Mouse (Mus musculus): ENCODE measurements around the gene Gan. TPM values are rescaled to one million over a fixed set of nuclear protein-coding genes. Genes with fewer than 3 reads are reported as not detected.
A peak's percentile ranks its signal among the peaks of the same experiment; 100 is the strongest.

Gan gene
- polyA plus RNA-seq, 1 experiment from 2014 or later = 1.3 TPM

DNA sequence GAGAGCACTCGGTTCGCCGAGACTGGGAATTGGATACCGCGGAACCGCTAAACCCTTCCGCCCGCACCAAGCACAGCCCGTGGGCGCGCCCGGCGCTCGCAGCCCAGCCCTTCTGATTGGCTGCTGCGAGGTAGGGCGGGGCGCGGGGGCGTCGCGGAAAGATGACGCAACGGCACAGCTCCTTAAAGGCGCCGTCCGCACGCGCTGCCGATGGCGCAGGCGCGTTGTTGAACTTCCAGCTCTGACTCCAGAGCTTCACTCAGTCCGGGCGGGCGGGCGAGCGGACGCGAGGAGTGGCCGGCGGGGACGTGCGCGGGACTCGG, 205 bp upstream of the Gan start:
- H3K9me3 ChIP-seq (replicated peaks) = no peaks in the 10 kb centered on the region
- H3K27me3 ChIP-seq = no peaks in the 10 kb centered on the region
- under 1% methylated on average over 45 of the region's 45 CpGs for WGBS (ENCODE audit: insufficient replicate concordance)
- peaks cover 43% of the 10 kb centered on the region for H3K4me1 ChIP-seq (replicated peaks)
- H3K4me3 ChIP-seq (replicated peaks) = peak overlapping the region; percentile 97
- H3K4me2 ChIP-seq = peak overlapping the region; percentile 98
- peak overlapping the region; percentile 92 for H3K27ac ChIP-seq
- peak overlapping the region; percentile 96 for H3K9ac ChIP-seq
- ATAC-seq (ENCODE audit: low read depth) (peak; percentile 91), DNase-seq (peak; percentile 92)
- no peaks in the 10 kb centered on the region for H3K36me3 ChIP-seq

DNA sequence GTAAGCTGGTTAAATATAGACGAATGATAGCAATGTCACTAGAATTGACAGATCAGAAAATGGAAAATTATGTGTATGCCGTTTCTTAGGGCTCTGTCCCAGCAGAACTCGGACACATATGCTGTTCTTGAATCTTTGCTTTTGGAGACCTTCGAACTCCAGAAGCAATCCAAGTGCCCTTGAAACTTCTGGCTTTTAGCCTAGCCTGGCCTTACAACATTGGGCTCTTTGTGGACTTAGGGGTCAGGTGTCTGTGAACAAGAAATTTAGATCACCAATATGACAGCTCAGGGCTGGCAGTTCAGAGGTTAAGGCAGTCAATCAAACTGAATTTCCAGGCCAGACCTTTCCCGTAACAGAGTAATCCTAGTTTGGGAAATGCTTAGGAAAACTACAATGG, 1.1 kb downstream of the Gan start:
- WGBS (ENCODE audit: insufficient replicate concordance) = 52% methylated on average over 5 of the region's 5 CpGs

DNA sequence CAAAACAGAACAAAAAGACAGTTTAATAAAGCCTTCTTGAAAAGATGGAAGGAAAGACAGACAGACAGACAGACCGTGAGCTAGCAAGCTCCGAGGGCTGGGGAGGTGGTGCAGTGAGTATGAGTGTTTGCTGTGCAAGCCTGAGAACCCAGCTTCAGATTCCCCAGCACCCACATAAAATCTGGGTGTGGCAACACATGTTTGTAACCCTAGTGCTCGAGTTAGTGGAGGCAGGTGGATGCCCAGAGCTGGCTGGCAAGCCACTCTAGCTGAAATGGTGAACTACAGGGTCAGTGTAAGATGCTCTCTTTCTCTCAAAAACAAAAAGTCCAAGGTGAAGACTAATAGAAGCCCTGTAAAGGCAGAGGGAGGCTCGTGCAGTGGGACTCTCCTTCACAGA, 7.0 kb downstream of the Gan start:
- H3K4me2 ChIP-seq = no peak overlapping the region
- H3K4me3 ChIP-seq (replicated peaks) = no peak overlapping the region
- WGBS (ENCODE audit: insufficient replicate concordance) = 66% methylated on average over 4 of the region's 4 CpGs
- H3K36me3 ChIP-seq = no peaks in the 10 kb centered on the region
- ATAC-seq (ENCODE audit: low read depth) (no peak), DNase-seq (no peak)
- H3K9ac ChIP-seq = no peak overlapping the region
- no peak overlapping the region for H3K27ac ChIP-seq
- peaks cover 62% of the 10 kb centered on the region for H3K4me1 ChIP-seq (replicated peaks)
- no peaks in the 10 kb centered on the region for H3K27me3 ChIP-seq
- H3K9me3 ChIP-seq (replicated peaks) = no peaks in the 10 kb centered on the region

More for the DNA sequence above, 1.1 kb downstream of the Gan start:
- Histone ChIP-seq H3K36me3 (no peaks in the 10 kb centered on the region), H3K4me1 (replicated peaks) (peaks cover 44% of the 10 kb centered on the region), H3K4me3 (replicated peaks) (peak overlapping the region; percentile 97), H3K9ac (peak overlapping the region; percentile 96), H3K9me3 (replicated peaks) (no peaks in the 10 kb centered on the region), H3K27me3 (no peaks in the 10 kb centered on the region), H3K27ac (peak overlapping the region; percentile 92; the same call in 1 of the 2 replicates), H3K4me2 (peak overlapping the region; percentile 98)
- DNase-seq (no peak), ATAC-seq (ENCODE audit: low read depth) (no peak)

DNA sequence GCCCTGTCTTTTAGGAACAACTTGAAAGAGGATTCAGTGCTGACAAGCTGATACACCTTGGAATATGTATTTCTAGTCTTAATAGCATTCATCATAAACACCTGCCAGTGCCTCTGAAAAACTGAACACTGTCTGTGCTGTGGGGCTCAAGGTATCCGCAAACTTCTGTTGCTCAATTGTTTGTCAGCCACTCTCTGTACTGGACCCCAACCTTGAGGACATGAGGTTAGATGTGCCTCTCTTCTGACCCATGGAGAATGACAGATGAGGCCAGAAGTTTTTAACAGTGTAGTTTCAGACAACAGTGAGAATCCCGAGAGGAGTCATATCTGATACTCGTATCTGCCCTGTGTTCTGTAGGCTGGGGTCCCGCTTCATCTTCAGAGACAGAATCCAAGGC, 7.6 kb downstream of the Gan start:
- DNase-seq (no peak), ATAC-seq (ENCODE audit: low read depth) (no peak)
- H3K4me2 ChIP-seq = no peak overlapping the region
- H3K4me1 ChIP-seq (replicated peaks) = peaks cover 61% of the 10 kb centered on the region
- no peak overlapping the region for H3K4me3 ChIP-seq (replicated peaks)
- no peak overlapping the region for H3K27ac ChIP-seq
- no peaks in the 10 kb centered on the region for H3K9me3 ChIP-seq (replicated peaks)
- H3K27me3 ChIP-seq = no peaks in the 10 kb centered on the region
- H3K9ac ChIP-seq = no peak overlapping the region
- H3K36me3 ChIP-seq = no peaks in the 10 kb centered on the region
- WGBS (ENCODE audit: insufficient replicate concordance) = 82% methylated on average over 4 of the region's 4 CpGs

DNA sequence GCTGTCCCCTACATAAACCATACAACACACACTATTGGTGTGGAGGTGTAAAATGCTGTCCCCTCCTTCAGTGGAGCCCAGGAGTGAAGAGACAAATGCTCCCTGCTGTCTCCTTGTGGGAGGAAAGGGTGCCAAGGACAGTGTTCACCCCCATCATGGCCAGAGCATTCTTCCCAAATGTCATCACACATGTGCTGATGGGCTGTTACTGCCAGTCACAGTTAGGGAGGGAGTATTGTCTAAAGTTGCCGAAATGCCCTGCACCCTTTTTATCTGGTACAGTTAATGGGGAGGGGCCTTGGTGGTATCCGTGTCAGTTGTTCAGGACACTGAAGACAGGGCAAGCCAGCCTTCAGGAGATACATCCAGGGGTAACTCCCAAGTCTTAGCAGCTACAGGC, 8.6 kb downstream of the Gan start:
- Histone ChIP-seq H3K27ac (no peak overlapping the region), H3K4me2 (no peak overlapping the region), H3K27me3 (no peaks in the 10 kb centered on the region), H3K9ac (no peak overlapping the region), H3K36me3 (no peaks in the 10 kb centered on the region), H3K4me1 (replicated peaks) (peaks cover 57% of the 10 kb centered on the region), H3K4me3 (replicated peaks) (no peak overlapping the region), H3K9me3 (replicated peaks) (no peaks in the 10 kb centered on the region)
- 59% methylated on average over 2 of the region's 2 CpGs for WGBS (ENCODE audit: insufficient replicate concordance)
- ATAC-seq (ENCODE audit: low read depth) (no peak), DNase-seq (no peak)

DNA sequence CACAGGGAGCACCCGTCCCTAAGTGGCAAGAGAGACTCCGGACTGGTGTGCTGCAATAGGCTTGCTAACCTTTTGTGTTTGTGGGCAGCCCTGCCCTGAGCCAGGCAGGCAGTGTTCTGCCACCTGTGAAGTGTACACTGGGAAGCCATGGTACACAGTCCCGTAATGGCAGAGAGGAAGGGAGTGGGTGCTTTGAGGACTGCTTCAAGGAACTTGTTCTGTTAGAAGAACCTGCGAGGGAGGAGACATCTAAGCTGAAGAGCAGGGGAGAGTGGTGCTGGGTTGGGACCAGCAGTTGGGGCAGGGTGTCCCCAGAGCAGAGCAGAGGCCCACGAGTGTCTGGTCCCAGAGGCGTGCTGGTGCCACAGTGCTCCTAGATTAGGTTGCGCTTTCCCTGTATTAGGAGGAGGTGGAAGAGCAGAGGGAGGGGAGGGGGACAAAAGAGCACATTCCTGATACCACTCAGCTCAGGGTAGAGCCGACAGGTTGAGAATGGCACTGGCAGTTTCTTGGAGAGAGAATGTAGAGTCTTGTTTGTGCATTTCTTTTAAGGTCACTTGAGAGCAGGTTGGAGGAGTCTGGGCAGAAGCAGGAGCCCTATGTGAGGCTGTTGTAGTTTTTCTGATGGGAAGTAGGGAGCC, 9.4 kb downstream of the Gan start:
- H3K4me2 ChIP-seq = peak overlapping the region; percentile 35; the same call in 1 of the 2 replicates

DNA sequence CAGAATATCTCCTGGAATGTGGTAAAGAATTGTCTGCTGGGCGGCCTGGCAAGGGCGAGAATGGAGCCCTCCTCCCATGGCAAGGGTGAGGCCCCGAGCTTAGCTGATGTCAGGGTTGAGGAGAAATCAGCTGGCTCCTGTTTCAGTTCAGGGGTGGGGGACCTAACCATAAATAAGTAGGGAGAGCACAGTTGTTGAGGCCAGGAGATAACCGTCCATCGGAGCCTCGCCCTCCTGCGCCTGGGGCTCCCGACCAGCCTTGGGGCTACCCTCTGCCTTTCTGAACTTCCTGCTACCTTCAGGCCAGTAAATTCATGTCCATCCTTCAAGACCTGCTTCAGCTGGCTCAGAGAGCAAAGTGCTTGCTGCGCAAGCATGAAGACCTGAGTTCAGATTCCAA, 10.4 kb downstream of the Gan start:
- 26% methylated on average over 9 of the region's 9 CpGs for WGBS (ENCODE audit: insufficient replicate concordance)
- Histone ChIP-seq H3K4me2 (peak overlapping the region; percentile 35), H3K27ac (peak overlapping the region; percentile 59; the same call in 1 of the 2 replicates), H3K27me3 (no peaks in the 10 kb centered on the region), H3K9ac (peak overlapping the region; percentile 41), H3K4me3 (replicated peaks) (no peak overlapping the region), H3K4me1 (replicated peaks) (peaks cover 63% of the 10 kb centered on the region), H3K9me3 (replicated peaks) (no peaks in the 10 kb centered on the region), H3K36me3 (no peaks in the 10 kb centered on the region)
- DNase-seq (peak; percentile 20), ATAC-seq (ENCODE audit: low read depth) (peak; percentile 82)

More for the DNA sequence above, 9.4 kb downstream of the Gan start:
- Histone ChIP-seq H3K4me1 (replicated peaks) (peaks cover 61% of the 10 kb centered on the region), H3K36me3 (no peaks in the 10 kb centered on the region), H3K4me3 (replicated peaks) (no peak overlapping the region), H3K27me3 (no peaks in the 10 kb centered on the region), H3K27ac (peak overlapping the region; percentile 59; the same call in 1 of the 2 replicates), H3K9me3 (replicated peaks) (no peaks in the 10 kb centered on the region), H3K9ac (peak overlapping the region; percentile 41)
- WGBS (ENCODE audit: insufficient replicate concordance) = 67% methylated on average over 8 of the region's 8 CpGs
- no peak for ATAC-seq (ENCODE audit: low read depth)
- DNase-seq = no peak

DNA sequence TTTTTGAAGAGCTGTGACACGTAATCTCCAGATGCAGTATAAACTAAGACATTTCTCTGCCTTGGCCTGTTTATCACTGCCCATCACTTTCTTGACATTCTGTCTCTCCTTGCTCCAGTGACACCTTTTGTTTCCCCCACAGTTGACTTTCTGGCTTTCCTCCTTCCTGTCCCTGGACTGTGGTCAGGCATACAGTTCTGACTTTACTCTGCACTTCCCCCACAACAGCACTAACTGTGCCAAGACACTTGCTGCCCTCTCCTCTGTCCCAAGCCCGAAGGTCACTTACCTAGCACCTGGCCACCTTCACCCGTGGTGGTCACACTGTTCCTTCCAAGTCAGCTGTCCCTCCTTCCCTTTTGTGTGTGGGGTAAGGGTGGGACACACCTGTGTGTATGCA, 13.9 kb downstream of the Gan start:
- peaks cover 44% of the 10 kb centered on the region for H3K4me1 ChIP-seq (replicated peaks)
- 55% methylated on average over 3 of the region's 3 CpGs for WGBS (ENCODE audit: insufficient replicate concordance)
- ATAC-seq (ENCODE audit: low read depth) (no peak), DNase-seq (no peak)
- no peak overlapping the region for H3K4me2 ChIP-seq
- no peak overlapping the region for H3K4me3 ChIP-seq (replicated peaks)
- H3K36me3 ChIP-seq = peaks cover 5% of the 10 kb centered on the region; the same call in 1 of the 2 replicates
- H3K9me3 ChIP-seq (replicated peaks) = no peaks in the 10 kb centered on the region
- H3K9ac ChIP-seq = no peak overlapping the region
- no peak overlapping the region for H3K27ac ChIP-seq
- H3K27me3 ChIP-seq = no peaks in the 10 kb centered on the region

DNA sequence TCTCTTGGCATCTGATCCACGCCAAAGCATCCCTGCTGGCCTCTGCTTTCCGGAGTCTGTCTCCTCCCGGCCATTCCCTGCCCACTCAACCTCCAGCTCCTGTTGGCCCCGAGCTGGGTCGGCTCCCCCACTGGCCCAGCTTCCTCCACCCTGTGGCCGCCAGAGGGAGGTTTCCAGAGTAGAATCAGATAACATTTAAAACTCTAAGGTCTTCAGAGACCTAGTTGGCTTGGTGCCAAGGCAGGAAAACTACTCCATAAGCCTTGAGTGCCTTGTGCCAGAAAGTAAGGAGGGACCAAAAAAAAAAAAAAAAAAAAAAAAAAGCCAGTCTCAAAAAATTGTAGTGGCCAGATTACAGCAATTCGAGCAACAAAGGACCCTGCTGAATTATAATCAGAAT, 15.0 kb downstream of the Gan start:
- no peak for ATAC-seq (ENCODE audit: low read depth)
- peaks cover 5% of the 10 kb centered on the region; the same call in 1 of the 2 replicates for H3K36me3 ChIP-seq
- H3K9ac ChIP-seq = no peak overlapping the region
- H3K27me3 ChIP-seq = no peaks in the 10 kb centered on the region
- no peak overlapping the region for H3K4me2 ChIP-seq
- no peak overlapping the region for H3K4me3 ChIP-seq (replicated peaks)
- H3K4me1 ChIP-seq (replicated peaks) = peaks cover 33% of the 10 kb centered on the region
- no peak overlapping the region for H3K27ac ChIP-seq
- WGBS (ENCODE audit: insufficient replicate concordance) = 52% methylated on average over 7 of the region's 7 CpGs
- H3K9me3 ChIP-seq (replicated peaks) = no peaks in the 10 kb centered on the region
- no peak for DNase-seq

DNA sequence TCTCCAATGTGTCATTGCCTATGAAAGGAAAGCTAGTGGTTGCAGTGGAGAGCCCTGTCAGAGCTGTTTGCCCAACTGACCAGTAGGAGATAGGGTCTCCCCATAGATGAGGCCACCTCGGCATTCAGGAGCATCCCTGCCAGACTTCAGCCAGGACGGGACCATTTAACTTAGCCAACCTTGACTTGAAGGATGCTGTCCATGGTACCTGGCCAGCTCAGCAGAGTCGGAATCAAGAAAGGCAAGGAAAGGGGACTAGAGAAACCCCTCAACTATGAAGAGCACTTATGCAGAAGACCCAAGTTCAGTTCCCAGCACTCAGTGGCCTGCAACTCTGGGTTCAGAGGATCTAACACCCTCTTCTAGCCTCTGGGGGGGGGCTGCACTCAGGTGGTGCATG, 15.8 kb downstream of the Gan start:
- H3K4me2 ChIP-seq = no peak overlapping the region
- no peak for DNase-seq
- H3K4me3 ChIP-seq (replicated peaks) = no peak overlapping the region
- 78% methylated on average over 3 of the region's 3 CpGs for WGBS (ENCODE audit: insufficient replicate concordance)
- H3K9me3 ChIP-seq (replicated peaks) = no peaks in the 10 kb centered on the region
- H3K9ac ChIP-seq = no peak overlapping the region
- H3K36me3 ChIP-seq = peaks cover 5% of the 10 kb centered on the region; the same call in 1 of the 2 replicates
- H3K27me3 ChIP-seq = no peaks in the 10 kb centered on the region
- no peak for ATAC-seq (ENCODE audit: low read depth)
- peaks cover 25% of the 10 kb centered on the region for H3K4me1 ChIP-seq (replicated peaks)
- H3K27ac ChIP-seq = no peak overlapping the region

DNA sequence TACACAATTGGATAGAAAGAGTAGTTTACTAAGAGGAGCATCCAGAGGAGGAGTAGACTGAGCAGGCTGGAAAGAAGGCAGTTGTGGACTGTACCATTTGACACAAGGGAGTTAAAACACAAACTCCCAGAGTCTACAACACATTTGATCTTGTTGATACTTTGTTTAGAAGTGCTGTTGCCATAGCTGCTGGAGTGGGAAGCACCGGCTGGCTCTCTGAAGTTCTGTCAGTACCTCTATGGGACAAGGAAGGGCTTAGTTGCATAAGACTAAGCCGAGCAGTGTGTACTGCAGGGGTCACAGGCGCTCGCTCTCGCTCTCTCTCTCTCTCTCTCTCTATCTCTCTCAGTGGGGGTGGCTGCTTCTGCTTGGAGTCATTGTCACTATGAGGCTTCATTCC, 16.6 kb downstream of the Gan start:
- ATAC-seq (ENCODE audit: low read depth) (no peak), DNase-seq (no peak)
- Histone ChIP-seq H3K27ac (no peak overlapping the region), H3K9ac (no peak overlapping the region), H3K4me3 (replicated peaks) (no peak overlapping the region), H3K36me3 (peaks cover 5% of the 10 kb centered on the region; the same call in 1 of the 2 replicates), H3K4me2 (no peak overlapping the region), H3K9me3 (replicated peaks) (no peaks in the 10 kb centered on the region), H3K27me3 (no peaks in the 10 kb centered on the region), H3K4me1 (replicated peaks) (peaks cover 17% of the 10 kb centered on the region)
- 86% methylated on average over 5 of the region's 5 CpGs for WGBS (ENCODE audit: insufficient replicate concordance)

DNA sequence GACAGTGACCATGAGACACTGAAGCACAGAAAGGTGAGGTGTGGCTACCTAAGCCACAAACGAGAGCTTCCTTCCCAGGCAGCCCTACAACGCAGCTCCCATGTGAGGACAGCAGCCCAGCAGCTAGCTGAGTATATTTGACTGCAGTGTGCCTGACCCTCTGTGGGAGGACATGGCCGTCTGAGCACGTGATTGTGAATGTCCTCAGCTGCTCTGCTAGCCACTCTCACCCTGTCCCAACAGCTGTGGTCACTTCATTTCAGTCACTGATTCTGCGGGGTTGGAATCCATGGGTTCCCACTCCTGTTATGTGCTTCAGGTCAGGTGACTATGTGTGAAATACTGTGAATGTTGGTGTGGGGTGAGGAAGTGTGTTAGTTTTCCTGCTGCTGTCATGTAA, 18.4 kb downstream of the Gan start:
- 75% methylated on average over 5 of the region's 5 CpGs for WGBS (ENCODE audit: insufficient replicate concordance)
- H3K9ac ChIP-seq = no peak overlapping the region
- no peak for DNase-seq

More for the DNA sequence above, 18.4 kb downstream of the Gan start:
- Histone ChIP-seq H3K9me3 (replicated peaks) (no peaks in the 10 kb centered on the region), H3K27me3 (no peaks in the 10 kb centered on the region), H3K36me3 (peaks cover 5% of the 10 kb centered on the region; the same call in 1 of the 2 replicates), H3K27ac (no peak overlapping the region), H3K4me1 (replicated peaks) (peaks cover 10% of the 10 kb centered on the region), H3K4me2 (no peak overlapping the region), H3K4me3 (replicated peaks) (no peak overlapping the region)
- no peak for ATAC-seq (ENCODE audit: low read depth)

Data from liver, embryonic 13.5 days (tissue).